Mouse (Mus musculus): Measurements from ENCODE around the gene Egfl6. TPM values are rescaled to one million over a fixed set of nuclear protein-coding genes. Genes with fewer than 3 reads are reported as not detected.

The Egfl6 gene
- total RNA-seq, 2 experiments from 2014 or later, result 2.7 to 3.5 TPM

Other genes with a start within 250 kb of the Egfl6 start
- 10 to 100 TPM; 46.3 to 54.1 TPM for gene Trappc2, start 145.1 kb downstream of the Egfl6 start, total RNA-seq (2021)
- gene Ofd1, start 145.0 kb downstream of the Egfl6 start, total RNA-seq (2021), result 1 to 10 TPM; 4.1 to 6.0 TPM
- 10 to 100 TPM; 35.3 to 36.2 TPM for gene Rab9, start 105.9 kb downstream of the Egfl6 start, total RNA-seq (2021)
- 1 to 10 TPM; 1.6 to 2.5 TPM for gene Tceanc, start 67.2 kb downstream of the Egfl6 start, total RNA-seq (2021)

All from left cerebral cortex, postnatal 14 days (tissue).